Mouse (Mus musculus) ovary, postnatal 10 days (tissue): Measurements from ENCODE around the gene Adgrv1.

Source experiments
- DNase-seq: peaks from one replicate; pipeline ENCODE4 v3.0.0; 2022; ENCODE audit warnings: low spot score

Adgrv1 gene

DNA sequence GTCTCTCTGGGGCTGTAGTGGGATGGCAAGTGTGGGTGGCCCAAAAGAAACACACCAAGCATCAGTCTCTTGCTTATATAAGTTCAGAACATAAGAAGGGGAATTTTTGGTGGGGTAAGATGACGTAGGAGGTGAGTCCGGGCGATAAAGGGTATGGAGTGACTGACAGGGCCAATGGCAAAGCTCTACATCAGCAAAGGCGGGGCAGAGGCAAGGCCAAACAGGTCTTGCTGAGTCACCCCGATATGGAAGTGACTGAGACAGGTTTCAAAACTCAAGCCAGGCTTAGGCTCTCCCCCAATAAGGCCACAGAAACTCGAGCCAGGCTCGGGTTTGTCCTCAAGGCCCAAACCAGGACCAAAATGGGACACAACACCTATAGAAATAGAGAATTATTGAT is 394.1 kb downstream of the Adgrv1 start:
- DNase-seq: no peak

DNA sequence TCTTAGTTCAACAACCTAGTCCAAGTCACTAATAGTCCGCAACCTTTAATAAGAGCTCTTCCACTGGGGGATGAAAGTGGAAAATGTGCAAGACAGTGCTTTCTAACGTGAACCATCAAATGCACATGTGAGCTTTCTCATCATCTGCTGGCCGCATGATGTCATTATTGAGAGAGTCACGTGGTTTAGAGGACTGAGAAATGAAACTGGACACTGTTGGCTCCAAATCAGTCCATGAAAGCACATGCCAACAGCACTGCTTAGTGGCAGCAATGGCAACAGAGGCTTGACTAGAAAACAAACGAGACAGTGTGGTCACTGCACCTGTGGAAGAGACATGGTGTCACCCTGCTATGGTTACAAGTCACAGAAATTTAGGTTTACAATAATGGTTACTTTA is 395.0 kb downstream of the Adgrv1 start:
- DNase-seq: no peak

DNA sequence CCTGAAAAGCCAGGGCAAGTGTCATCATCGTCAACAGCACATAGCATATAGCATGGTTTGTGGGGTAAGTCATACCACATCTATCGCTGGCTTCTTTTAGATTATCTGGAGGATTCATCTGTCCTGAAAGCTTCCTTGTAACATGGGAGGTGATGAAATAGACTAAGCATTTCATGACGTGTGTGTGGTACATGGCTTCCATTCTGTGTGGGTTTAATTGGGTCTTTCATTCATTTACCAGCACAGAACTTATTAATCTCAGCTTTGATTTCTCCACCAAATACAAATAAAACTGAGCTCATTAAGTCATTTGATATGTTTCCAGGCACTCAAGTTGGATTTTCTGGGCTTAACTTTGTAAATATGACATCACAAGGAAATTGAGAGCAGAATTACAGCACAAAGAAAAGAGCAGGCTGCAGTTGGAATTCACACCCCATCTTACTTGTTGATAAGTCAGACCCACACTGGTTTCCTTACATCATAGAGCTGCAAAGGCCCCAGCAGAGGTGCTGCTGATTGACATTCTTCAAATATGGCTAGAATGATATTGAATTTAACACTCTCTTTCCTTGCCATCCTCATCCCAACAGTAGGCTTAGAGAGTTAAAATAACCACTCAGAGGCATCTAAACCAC is 396.1 kb downstream of the Adgrv1 start:
- DNase-seq: no peak

DNA sequence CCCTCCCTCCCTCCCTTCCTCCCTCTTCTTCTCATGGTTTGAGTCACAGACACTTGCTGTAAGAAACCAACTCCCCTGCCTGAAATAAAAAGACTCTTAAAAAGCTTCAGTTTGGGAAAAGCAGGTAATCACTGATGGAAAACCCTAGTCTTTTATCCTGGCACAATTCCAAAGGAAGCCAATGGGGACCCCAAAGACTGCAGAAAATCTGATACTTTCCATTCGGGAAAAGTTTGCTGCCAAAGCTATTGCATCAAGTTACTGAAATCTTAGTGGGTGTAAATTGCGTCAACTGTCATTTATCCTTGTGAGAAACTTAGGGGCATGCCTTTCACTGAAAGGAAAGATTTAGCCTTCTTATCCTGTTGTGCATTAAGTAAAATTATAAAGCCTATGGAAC is 398.9 kb downstream of the Adgrv1 start:
- no peak for DNase-seq

DNA sequence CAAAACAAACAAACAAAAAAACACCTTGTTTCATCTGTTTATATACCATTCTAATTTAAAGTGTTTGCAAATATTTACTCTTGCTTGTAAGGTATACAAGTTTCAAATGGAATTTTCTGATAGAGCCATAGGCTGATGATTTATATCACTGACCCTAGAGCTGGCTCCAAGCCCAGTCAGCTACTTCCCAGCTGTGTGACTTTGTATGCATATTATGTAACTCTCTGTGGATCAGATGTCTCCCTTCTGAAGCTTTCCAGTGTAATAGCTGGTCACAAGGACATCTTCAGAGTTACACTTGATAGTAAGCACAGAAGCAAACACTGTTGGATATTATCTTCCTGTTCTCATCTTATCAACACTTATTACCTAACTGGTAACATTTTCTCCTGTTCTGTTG is 400.1 kb downstream of the Adgrv1 start:
- DNase-seq: no peak

DNA sequence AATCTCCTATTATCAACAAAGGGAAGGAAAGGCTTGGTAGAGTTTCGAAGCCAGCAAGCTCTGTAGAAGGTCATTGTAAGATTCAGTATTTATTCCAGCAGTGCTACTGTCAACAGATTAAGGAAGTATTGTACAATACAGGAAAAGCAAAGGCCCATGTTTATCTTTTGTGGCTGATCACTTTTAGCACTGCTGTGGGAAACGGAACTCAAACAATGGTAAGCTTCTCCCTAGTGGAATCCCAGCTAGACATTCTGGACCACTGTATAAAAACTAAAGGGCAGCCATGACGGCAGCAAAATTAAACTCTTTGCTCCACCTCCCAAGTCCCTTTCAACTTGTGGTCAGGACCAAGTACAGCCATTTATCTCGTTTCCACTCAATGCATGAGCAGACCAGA is 402.8 kb downstream of the Adgrv1 start:
- DNase-seq: no peak

DNA sequence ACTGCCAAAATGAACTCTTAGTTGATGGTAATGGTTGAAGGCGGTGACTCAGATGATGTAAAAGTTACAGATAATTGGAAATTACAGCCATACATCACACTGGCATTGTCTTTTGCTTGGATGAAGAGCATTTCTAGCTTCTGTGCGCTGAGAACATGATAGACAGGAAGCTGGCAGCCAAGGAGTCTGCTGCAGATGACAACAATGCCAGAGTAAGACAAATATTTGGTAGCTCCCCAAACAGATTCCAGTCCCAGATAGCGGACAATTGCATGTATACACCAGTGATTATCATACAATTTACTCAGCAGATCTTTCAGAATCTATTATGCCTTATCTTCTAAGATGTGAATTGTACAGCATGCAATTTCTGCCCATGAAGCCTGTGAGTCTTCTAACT is 409.2 kb downstream of the Adgrv1 start:
- no peak for DNase-seq

DNA sequence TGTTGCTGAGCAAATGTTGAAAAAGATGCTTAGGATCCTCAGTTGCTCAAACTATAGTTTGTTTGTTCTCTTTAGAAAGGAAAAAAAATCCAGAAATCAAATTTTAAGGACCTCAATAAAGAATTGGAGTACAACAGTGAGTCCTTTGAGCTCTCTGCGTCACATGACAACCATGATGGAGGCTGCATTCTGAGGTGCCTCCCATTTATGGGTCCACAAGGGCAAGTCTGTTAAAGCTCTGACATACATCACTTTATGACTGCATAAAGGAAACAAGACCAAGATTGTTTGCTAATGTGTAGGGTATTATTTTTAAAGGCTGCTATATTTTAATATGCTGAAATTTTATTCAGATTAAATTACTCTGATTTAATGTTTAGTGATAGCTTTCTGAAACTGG is 410.6 kb downstream of the Adgrv1 start:
- no peak for DNase-seq

DNA sequence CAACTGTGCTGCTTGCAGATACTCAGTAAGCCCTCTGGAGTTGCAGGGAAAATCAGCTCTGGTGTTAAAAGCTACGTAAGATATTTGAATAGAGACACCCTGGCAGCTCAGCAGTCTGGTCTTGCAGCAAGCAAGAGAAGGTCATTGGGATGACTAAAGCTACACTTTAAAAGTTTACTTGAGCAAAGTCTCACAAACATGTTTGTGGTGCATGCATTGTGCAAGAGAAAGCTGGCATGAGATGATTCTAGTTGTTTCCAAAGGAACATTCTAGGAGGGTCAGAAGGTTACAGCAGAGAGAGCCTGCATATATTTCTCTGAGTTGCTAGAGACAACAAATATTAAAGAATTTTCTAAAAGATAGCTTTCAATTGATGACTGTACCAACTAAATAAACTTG is 421.5 kb downstream of the Adgrv1 start:
- no peak for DNase-seq

DNA sequence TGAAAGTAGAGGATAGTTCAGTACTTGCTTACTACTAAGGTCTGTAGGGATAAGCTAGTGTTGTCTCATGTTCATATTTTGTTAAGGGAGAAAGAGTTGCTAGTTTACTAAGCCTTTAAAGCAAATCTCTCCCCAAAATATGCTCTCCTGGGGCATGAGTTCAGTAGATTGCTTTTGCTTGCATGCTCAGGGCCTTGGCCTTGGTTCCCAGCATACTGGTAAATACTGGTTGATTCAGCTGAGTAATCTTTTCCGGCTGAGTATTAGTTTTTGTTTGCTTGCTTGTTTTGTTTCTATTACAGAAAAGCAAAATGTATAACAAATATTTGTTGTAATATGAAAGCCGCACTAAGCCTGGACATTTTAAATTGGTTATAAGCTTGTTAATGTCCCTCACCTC is 422.4 kb downstream of the Adgrv1 start:
- no peak for DNase-seq

DNA sequence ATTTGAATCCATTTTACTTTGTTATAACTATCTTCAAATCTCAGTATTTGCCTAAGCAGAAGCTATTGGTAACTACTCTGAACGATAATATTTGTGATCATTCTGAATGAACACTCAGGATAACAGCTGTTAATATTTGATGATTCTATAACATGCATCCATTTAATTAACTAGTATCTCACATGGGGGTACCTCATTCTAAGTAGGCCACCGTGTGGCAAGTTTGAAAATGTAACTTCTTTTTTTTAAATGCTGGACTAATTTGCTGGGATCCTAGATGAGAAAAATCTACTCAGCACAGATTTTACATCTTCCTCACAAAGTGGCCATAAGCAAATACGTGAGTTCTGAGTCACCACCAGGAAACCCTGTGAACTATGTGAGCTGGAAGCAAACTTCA is 423.1 kb downstream of the Adgrv1 start:
- DNase-seq: no peak

DNA sequence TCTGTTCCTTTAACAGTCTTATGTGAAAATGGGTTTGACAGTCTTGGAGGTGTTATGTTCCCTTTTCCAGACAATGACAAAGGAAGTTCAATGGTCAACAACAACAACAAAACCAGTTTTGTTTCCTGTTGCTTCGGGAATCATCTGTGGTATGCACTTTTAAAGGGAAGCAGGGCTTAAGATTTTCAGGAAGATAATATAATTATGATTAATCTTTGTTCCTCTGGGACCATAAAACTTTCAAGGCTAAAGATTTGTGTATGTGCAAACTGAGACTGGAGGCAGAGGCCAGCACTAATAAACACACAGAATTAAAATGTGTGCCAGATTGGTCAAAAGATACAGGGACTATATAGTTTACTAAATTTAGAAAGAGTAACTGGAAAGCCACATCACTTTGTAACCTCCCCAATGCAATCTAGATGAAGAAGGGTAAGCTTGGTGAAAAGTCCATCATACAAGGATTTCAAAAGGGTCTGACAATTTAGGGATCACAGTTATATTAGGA is 424.8 kb downstream of the Adgrv1 start:
- DNase-seq: no peak

DNA sequence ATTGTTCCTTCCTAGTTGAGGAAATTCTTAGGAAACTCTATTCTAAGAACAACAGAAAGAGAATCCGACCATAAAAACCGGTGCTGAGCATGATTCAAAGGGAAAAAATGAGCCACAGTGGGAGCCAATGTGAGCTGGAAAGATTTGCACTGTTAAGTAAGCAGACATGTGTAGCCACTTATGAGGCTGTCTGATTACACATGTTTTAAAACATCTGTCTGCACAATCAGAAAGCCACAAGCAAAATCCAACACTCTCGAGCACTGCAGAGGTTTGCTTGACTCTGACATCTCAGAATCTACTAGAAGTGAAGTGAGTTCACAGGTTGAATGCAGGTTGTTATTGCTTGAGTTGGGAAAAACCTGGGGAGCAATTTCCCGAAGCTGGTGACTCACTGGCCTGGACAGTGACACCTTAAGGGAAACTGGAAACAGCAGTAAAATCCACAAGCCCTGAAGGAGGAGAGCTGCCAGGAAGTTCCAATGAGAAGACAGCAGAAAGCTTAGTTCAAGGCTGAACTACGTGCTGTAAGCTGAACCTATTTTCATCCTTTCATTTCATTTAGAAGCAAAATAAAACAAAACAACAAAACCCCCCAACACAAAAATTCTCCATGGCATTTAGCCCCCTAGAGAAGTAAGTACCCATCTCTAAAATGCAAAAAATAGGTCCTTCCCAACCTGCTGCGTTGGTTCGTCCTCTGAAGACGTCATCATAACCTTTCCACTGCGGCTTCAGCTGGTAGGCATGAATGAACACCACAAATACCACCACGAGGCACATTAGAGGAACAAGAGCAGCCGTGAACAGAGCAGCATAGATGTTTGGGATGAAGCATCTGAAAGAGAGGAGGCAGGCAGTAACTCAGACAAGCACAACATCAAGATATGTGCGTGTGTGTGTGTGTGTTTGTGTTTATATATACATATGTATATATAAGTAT is 450.7 kb downstream of the Adgrv1 start:
- DNase-seq: no peak

DNA sequence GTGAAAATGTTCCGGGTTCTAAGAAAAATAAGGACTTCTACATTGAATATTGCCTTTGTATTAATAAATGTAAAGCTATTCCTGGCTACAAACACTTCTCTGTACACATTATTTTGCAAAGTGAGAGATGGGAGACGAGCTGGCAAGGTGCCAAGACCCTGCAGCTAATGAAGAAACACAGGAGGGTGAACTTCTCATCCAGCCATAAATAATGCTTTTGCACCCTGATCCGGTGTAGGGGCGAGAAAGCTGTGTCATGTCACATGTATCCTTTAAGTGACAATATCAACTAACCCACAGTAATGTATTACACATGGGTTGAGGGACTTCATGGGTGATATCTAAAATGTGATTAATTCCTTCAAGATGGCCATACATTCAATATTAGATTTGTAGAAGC is 451.5 kb downstream of the Adgrv1 start:
- DNase-seq: no peak

DNA sequence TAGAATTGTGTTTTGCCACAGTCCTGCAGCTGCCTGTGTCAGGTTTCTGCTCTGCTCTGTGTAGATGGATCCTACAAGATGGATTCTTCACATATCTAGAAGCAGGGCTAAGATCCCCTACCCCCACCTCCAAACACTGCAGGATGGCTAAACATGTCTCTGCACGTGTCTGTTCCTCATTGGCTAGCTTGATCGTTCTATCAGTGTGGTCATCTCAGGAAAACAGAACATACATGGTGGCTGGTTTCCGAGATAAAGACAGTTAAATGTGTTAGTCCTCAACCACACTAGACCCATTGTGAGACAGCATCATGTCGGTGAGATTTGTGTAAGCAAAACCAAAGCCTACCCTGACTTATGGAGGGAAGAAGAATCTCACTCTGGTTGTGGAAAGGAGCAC is 456.1 kb downstream of the Adgrv1 start:
- DNase-seq: no peak

DNA sequence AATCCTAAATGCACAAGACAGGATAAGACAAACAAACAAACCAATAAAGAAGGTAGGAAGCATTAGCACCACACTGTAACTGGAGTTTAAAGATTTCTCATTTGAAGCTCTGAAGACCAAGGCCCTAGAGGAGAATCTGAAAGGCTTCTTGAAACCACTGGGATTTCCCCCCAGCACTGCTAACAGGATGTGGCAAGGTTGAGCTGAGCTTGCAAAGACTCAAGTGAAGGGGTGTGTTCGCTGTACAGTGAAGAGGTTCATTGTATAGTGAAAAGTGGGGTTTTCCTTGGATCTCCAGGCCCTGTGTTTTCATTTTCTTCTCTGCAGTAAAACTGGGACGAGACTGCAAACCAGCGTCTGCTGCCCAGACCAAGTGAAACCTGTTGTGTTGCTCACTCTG is 456.9 kb downstream of the Adgrv1 start:
- no peak for DNase-seq

DNA sequence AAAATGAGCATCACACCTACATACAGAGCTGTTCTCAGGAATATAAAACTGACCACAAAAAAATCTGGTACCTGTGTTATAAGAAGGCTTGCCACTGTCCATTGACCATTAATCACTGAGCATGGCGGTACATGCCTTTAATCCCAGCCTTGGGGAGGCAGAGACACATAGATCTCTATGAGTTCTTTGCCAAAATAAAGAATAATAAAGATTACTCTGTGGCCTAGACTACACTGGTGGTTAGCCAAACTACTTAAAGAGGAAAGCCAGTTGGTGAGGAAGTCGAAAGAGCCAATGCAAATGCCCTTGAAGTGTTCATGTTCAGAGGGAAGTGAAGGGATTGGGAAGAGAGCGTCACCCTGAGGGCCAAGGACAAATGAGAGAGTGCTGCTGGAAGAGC is 461.8 kb downstream of the Adgrv1 start:
- DNase-seq: no peak

DNA sequence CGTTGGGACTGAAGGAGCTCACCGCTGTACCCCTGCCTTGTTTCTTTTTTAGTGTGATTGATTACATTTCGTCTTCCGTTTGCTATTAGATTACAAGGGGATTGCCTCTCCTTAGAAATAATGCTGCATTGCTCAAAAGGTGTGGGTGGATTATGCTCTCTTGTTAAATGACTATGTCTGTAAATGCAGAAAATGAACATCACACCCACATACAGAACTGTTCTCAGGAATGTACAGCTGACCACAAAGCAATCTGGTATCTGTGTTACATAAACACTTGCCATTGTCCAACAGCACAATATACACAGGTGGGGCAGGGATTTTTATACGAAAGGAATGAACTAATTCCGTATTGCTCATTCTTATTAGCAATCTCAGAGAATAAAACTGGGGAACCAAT is 465.5 kb downstream of the Adgrv1 start:
- no peak for DNase-seq

DNA sequence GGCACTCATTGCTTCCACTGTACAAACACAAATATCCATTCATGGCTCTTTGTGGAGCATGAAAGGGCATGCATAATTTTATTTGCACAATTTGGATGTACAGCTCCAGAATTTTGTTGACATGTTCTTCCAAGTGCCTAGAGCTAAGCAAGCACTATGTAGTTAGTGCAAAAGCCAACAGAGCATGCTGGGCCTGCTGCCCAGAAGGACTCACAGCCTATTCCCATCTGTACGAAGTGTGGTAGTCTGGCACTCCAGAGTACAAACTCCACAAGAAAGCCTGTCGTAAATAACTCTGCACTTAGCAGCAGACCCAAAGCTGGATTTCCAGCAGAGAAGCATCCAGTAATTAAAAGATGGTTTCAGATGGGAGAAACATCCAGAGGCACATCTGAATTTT is 473.1 kb downstream of the Adgrv1 start:
- no peak for DNase-seq

DNA sequence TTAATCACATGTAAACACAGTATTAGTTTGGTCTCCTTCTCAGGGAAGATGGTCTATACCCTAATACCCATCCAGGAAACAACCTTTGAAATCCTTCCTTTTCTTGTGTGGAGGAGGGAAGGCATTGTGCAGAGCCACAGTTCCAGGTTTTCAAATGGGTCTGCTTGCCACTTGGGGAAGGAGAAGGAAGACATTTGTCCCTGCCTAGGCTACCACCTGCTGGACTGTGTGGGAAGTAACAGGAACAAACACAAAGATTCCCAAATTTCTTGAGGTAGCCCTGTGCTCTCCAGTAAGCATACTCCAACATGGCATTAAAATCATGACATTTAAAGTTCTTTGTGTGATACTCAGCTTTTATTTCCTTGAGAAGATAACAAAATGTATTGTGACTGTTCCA is 477.6 kb downstream of the Adgrv1 start:
- DNase-seq: no peak

DNA sequence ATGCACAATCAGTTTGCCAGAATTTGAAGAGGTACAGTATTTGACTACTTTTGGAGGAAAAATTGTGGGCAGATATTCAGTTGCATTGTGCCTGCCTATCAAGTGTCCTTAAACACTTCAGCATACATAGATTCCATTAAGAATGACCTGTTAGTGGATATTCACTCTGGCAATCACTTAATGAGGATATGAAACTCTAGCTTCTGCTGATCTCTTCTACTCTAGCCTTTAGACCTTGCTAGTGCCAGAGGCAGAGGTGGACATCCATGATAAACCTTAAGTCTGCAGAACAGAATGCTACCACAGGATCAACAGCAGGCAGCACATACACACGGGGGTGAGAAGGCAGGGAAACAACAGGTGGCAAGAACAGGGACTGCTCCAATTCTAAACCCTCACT is 488.5 kb downstream of the Adgrv1 start:
- DNase-seq: no peak

DNA sequence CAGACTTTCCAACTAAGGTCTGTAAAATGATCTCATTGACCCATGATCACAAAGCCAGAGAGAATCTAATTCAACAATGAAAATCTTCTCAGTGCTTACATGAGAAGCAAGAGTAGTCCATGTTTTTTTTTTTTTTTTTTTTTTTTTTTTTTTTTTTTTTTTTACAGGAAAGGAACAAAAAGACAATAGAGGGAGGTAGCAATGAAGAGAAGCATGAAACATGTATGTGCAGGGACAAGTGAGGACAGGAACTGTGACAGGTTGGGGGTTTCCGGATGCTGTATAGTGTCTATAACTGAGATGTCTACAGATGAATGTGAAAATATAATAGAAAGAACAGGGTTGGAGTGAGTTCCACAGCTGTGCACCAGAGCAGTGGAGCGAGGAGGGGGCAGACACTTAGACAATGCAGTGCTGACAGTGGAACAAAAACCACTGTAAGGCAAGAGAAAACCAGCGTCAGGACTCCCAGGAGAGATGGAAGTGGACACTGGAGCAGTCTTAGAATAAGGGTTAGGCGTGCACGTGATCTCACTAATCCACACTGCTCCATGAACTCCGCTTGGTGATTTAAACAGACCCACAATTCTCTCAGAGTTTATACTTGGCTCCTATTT is 490.6 kb downstream of the Adgrv1 start:
- no peak for DNase-seq
